Mouse (Mus musculus): ENCODE data around the gene Hnrnpf. TPM values are rescaled to one million over a fixed set of nuclear protein-coding genes. Genes with fewer than 3 reads are reported as not detected.

The Hnrnpf gene
- polyA plus RNA-seq, 1 experiment from 2014 or later, result 376 TPM

GRCm38 (mm10) chr6:117966729-117967128 lies 66.6 kb downstream of the Hnrnpf start:
- Histone ChIP-seq H3K36me3 (no peaks in the 10 kb centered on the region), H3K4me2 (replicated peaks) (no peak overlapping the region), H3K27ac (replicated peaks) (no peak overlapping the region), H3K4me3 (no peak overlapping the region), H3K27me3 (no peaks in the 10 kb centered on the region), H3K9ac (replicated peaks) (no peak overlapping the region), H3K9me3 (no peaks in the 10 kb centered on the region; the same call in 1 of the 2 replicates), H3K4me1 (no peaks in the 10 kb centered on the region)
- 66% methylated on average over 9 of the region's 9 CpGs for WGBS
- ATAC-seq (replicated peaks), result no peak

Small RNA genes lying within 50 kb of the gene (microRNA-seq; reads per million reads assigned to microRNA genes)
- gene Gm25535, result not detected

Other genes with a start within 250 kb of the Hnrnpf start
- gene Zfp637, start 59.1 kb upstream of the Hnrnpf start, polyA plus RNA-seq (2015; fragmentation: Nextera tagmentation; extraction: Ambion mirVana), result 216 and 224 TPM in 2 replicates
- gene Zfp239, start 38.2 kb upstream of the Hnrnpf start, polyA plus RNA-seq (2015; fragmentation: Nextera tagmentation; extraction: Ambion mirVana), result 14.3 and 16.2 TPM in 2 replicates
- gene Fxyd4, start 37.4 kb downstream of the Hnrnpf start, polyA plus RNA-seq (2015; fragmentation: Nextera tagmentation; extraction: Ambion mirVana), result 2.0 and 4.0 TPM in 2 replicates
- 3.7 and 4.1 TPM in 2 replicates for gene Rasgef1a, start 111.1 kb downstream of the Hnrnpf start, polyA plus RNA-seq (2015; fragmentation: Nextera tagmentation; extraction: Ambion mirVana)
- 9.2 and 11.1 TPM in 2 replicates for gene Csgalnact2, start 238.8 kb downstream of the Hnrnpf start, polyA plus RNA-seq (2015; fragmentation: Nextera tagmentation; extraction: Ambion mirVana)

Measured in forebrain, embryonic 15.5 days (tissue).